Mouse (Mus musculus) myocyte (in vitro differentiated cells): ENCODE results near the gene Wbp2nl.

Source experiments
- CEBPB ChIP-seq: IDR thresholded peaks from 2 replicates; pipeline ENCODE4 v1.6.1; 2011; ENCODE audit warnings: mild to moderate bottlenecking, moderate library complexity; ENCODE audit not compliant: poor library complexity, insufficient read depth, severe bottlenecking
- MAX ChIP-seq: IDR thresholded peaks from one replicate; pipeline ENCODE4 v1.6.1; 2011; ENCODE audit warnings: low read depth, mild to moderate bottlenecking, control low read depth
- MYOD1 ChIP-seq, 3 experiments: IDR thresholded peaks; one replicate each; pipeline ENCODE4 v1.6.1; 2011; ENCODE audit warnings: control low read depth in 2 of 3, low read depth in 2 of 3, mild to moderate bottlenecking in 2 of 3, moderate library complexity in 1 of 3; ENCODE audit not compliant: insufficient read length in 2 of 3, control insufficient read depth in 1 of 3
- MYOG ChIP-seq, 3 experiments: IDR thresholded peaks; one replicate each; pipeline ENCODE4 v1.6.1; 2011; ENCODE audit warnings: control low read depth in 2 of 3, low read depth in 2 of 3, mild to moderate bottlenecking in 2 of 3; ENCODE audit not compliant: insufficient read length in 2 of 3, control insufficient read depth in 1 of 3, insufficient read depth in 1 of 3
- POLR2A ChIP-seq: IDR thresholded peaks from one replicate; pipeline ENCODE4 v1.6.1; 2011; ENCODE audit warnings: low read depth, mild to moderate bottlenecking, control low read depth, moderate library complexity; ENCODE audit not compliant: insufficient read length
- TCF12 ChIP-seq: IDR thresholded peaks from one replicate; pipeline ENCODE4 v1.6.1; 2011; ENCODE audit warnings: mild to moderate bottlenecking, control low read depth; ENCODE audit not compliant: poor library complexity, insufficient read depth, severe bottlenecking

GRCm38 (mm10) chr15:82362234-82362633 lies 63.5 kb downstream of the Wbp2nl start:
- TF ChIP-seq POLR2A (no peak), MYOG (IDR thresholded peaks at IDR 0.05; ENCODE audit: control insufficient read depth in 1 of 3, insufficient read depth in 1 of 3, insufficient read length in 2 of 3, low read depth in 2 of 3) (no peak), MYOD1 (IDR thresholded peaks at IDR 0.05; ENCODE audit: control insufficient read depth in 1 of 3, insufficient read length in 2 of 3, low read depth in 2 of 3) (no peak), TCF12 (no peak), MAX (no peak), CEBPB (no peak)
